Mouse (Mus musculus) spleen, adult 2 months (tissue): ENCODE measurements around the gene Sergef. TPM values are rescaled to one million over a fixed set of nuclear protein-coding genes. Genes with fewer than 3 reads are reported as not detected.

Experiments
- DNase-seq, 2 experiments: peaks; one replicate each; pipeline versions ENCODE4 v3.0.0 to v3.0.0-alpha.2; 2012 to 2021; ENCODE audit warnings: low spot score in 2 of 2, low read depth in 1 of 2
- H3K27ac ChIP-seq: fragments of 200-500 bp; 2 replicates; pipeline ENCODE4 v1.5.1; 2012; ENCODE audit warnings: low read length, inconsistent platforms; ENCODE audit not compliant: insufficient read depth
- H3K27me3 ChIP-seq: fragments of 200-500 bp; 2 replicates; pipeline ENCODE4 v1.6.1; 2012; ENCODE audit warnings: mild to moderate bottlenecking, moderate library complexity, low read length, inconsistent platforms; ENCODE audit not compliant: control insufficient read depth, insufficient read depth
- H3K36me3 ChIP-seq: fragments of 200-500 bp; 2 replicates; pipeline ENCODE4 v1.6.1; 2012; ENCODE audit warnings: mild to moderate bottlenecking, low read length, inconsistent platforms; ENCODE audit not compliant: control insufficient read depth, insufficient read depth
- H3K4me1 ChIP-seq: fragments of 200-500 bp; 2 replicates; pipeline ENCODE4 v1.6.1; 2011; ENCODE audit warnings: inconsistent platforms; ENCODE audit not compliant: control insufficient read depth, insufficient read depth, insufficient read length
- H3K4me3 ChIP-seq: fragments of 200-500 bp; 2 replicates; pipeline ENCODE4 v1.5.1; 2011; ENCODE audit warnings: mild to moderate bottlenecking, inconsistent platforms; ENCODE audit not compliant: insufficient read depth, insufficient read length; ENCODE audit errors: extremely low read depth
- CTCF ChIP-seq: fragments of 200-500 bp; IDR thresholded peaks from 2 replicates; pipeline ENCODE4 v1.5.1; 2011; ENCODE audit warnings: mild to moderate bottlenecking, inconsistent platforms; ENCODE audit not compliant: insufficient read depth, insufficient read length, insufficient replicate concordance; ENCODE audit errors: extremely low read depth
- POLR2A ChIP-seq: fragments of 200-500 bp; IDR thresholded peaks from 2 replicates; pipeline ENCODE4 v1.6.1; 2011; ENCODE audit warnings: low read depth, low read length, inconsistent platforms
- WGBS: fragments of 180-500 bp; shearing (Covaris S2); methylation state at CpG from one replicate; pipeline ENCODE4 v1.1.7; 2018; 5-methylcytosine and 5-hydroxymethylcytosine counted together
- polyA plus RNA-seq: library from polyadenylated mRNA; depleted of rRNA; stranded (reverse); fragments of >200 nt; gene quantifications from 2 replicates; pipeline ENCODE4 v1.2.3, GENCODE M21; 2012

Sergef gene
- polyA plus RNA-seq, 1 experiment = 7.4 TPM

DNA sequence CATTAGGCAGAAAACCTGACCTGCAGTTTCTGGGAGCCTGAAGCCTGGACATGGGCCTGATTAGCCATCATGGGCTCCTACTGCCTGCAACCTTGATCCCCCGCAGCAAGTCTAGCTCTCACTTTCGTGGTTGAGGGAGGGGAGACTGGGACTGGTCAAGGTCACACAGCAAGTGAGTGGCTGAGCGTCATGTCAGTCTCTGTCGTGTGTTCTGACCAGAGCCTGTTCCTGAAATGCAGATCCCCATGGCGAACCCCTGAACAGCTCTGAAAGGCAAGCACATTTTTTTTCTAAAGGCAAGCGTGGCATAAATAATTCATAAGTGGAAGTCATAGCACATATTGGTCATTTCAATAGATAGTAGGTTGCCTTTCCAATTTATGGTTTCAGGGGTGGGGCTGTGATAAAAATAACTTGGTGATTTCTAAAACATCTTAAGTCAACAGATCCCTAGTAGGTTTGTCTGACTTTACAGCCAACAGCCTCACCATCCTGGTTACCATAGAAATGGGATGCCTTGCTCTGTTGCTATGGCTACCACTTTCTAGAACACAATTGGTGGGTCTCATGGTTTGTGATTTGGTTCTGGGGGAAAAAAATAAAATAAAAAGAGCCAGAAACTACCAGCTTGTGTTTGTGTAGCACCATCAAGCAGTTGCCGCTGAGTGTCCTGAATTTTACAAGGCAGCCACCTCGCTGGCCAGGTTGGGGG is 217.4 kb downstream of the Sergef start:
- H3K27me3 ChIP-seq = no peaks in the 10 kb centered on the region
- no peak for DNase-seq
- no peak overlapping the region for H3K4me3 ChIP-seq
- 80% methylated on average over 8 of the region's 8 CpGs for WGBS
- TF ChIP-seq POLR2A (no peak), CTCF (no peak)
- H3K27ac ChIP-seq = no peak overlapping the region
- no peaks in the 10 kb centered on the region for H3K36me3 ChIP-seq
- no peaks in the 10 kb centered on the region for H3K4me1 ChIP-seq

DNA sequence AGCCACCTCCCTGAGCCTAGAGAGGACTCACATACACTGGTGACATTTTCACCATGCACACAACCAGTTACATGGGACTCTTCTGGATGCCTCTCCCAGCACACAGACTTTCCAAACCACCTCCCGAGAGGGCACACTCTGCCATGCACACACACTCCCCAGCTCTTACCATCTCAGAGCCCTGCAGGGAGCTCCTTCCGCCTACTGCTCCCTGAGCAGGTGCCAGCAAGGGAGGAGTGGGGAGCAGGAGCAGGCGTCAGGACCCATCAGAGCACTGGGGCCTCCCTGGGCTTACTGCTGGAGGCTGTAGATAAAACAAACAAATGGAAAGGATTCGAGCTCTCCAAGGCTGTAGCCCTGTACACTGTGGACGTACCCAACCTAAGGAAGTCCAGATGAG is 218.1 kb downstream of the Sergef start:
- Histone ChIP-seq H3K36me3 (no peaks in the 10 kb centered on the region), H3K4me1 (no peaks in the 10 kb centered on the region), H3K27ac (no peak overlapping the region), H3K4me3 (no peak overlapping the region), H3K27me3 (no peaks in the 10 kb centered on the region)
- WGBS = 58% methylated on average over 5 of the region's 5 CpGs
- TF ChIP-seq POLR2A = no peak
- no peak for TF ChIP-seq CTCF
- no peak for DNase-seq

- H3K27me3 ChIP-seq = no peaks in the 10 kb centered on the region
- no peak for DNase-seq
- 80% methylated on average over 16 of the region's 16 CpGs for WGBS
Measured at GRCm38 (mm10) chr7:46418102-46418622, 221.4 kb downstream of the Sergef start.

DNA sequence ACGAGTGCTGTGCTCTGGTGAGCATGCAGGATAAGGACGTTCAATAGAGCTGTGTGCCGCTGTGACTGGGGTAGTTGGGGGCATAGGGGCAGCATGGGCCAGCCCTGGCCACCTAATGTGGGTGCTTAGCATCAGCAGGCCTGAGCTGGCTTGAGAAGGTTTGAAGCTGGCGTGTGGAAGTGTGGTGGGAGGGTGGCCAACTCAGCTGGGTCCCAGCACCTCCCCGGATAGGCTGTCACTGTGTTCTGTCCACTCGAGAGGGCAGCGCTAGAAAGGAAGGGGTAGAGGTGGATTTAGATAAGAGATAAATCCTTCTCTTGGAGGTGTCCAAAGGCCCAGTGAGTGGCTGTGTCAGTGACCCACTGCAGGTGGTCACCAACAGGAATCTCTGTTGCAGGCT is 222.1 kb downstream of the Sergef start:
- no peak for DNase-seq
- no peak overlapping the region for H3K4me3 ChIP-seq
- H3K36me3 ChIP-seq = no peaks in the 10 kb centered on the region
- H3K4me1 ChIP-seq = no peaks in the 10 kb centered on the region
- no peaks in the 10 kb centered on the region for H3K27me3 ChIP-seq
- no peak overlapping the region for H3K27ac ChIP-seq
- TF ChIP-seq CTCF = no peak
- no peak for TF ChIP-seq POLR2A
- 79% methylated on average over 7 of the region's 7 CpGs for WGBS

More at GRCm38 (mm10) chr7:46418102-46418622, 221.4 kb downstream of the Sergef start:
- Histone ChIP-seq H3K36me3 (no peaks in the 10 kb centered on the region), H3K4me3 (no peak overlapping the region), H3K4me1 (no peaks in the 10 kb centered on the region), H3K27ac (no peak overlapping the region)
- TF ChIP-seq CTCF (no peak), POLR2A (no peak)

DNA sequence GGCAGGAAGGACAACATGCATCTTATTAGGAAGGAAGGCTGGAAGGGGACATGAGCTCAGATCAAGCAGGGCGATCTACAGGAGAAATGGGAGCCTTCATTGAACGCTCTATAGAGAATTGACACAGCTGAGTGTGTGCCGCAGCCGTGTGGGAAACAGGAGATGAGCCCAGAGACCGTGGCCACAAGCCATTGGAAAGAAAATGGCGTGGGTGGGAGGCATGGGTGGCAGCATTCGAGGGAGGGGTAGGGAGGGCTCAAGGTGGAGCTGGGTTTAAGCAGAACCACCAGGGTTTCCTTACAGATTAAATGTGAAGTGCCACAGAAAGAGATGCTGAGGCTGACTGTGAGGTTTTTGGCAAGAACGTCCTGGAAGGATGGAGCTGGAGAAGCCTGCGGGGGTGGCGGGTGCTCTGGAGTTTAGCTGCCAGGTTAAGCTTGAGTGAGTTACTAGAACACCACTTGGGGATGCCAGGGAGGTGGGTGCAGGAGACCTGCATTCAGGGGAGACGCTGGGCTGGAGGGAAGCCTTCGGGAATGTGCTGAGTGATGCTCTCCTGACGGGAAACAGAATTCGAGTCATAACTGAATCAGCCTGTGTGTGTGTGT is 223.7 kb downstream of the Sergef start:
- TF ChIP-seq POLR2A = no peak
- TF ChIP-seq CTCF = no peak
- no peaks in the 10 kb centered on the region for H3K27me3 ChIP-seq
- WGBS = 81% methylated on average over 14 of the region's 14 CpGs

GRCm38 (mm10) chr7:46413959-46414725 is 225.5 kb downstream of the Sergef start:
- TF ChIP-seq POLR2A = no peak
- no peak for TF ChIP-seq CTCF
- H3K36me3 ChIP-seq = no peaks in the 10 kb centered on the region
- DNase-seq = no peak
- 63% methylated on average over 6 of the region's 6 CpGs for WGBS
- H3K27ac ChIP-seq = no peak overlapping the region
- H3K4me3 ChIP-seq = no peak overlapping the region
- H3K27me3 ChIP-seq = no peaks in the 10 kb centered on the region
- peaks cover 3% of the 10 kb centered on the region; the same call in 1 of the 2 replicates for H3K4me1 ChIP-seq

More for the DNA sequence above, 223.7 kb downstream of the Sergef start:
- Histone ChIP-seq H3K27ac (no peak overlapping the region), H3K36me3 (no peaks in the 10 kb centered on the region), H3K4me1 (no peaks in the 10 kb centered on the region), H3K4me3 (no peak overlapping the region)
- DNase-seq = no peak
